Mouse (Mus musculus): ENCODE data around the gene Ccdc34. TPM values are rescaled to one million over a fixed set of nuclear protein-coding genes. Genes with fewer than 3 reads are reported as not detected.

Ccdc34 gene
- total RNA-seq, 2 experiments from 2014 or later, result 3.8 to 4.1 TPM

GRCm38 (mm10) chr2:109995061-109995460 is 22.6 kb upstream of the Ccdc34 start:
- no peak for DNase-seq

- DNase-seq, result peak; percentile 22 to 23
Observed at GRCm38 (mm10) chr2:109996411-109996810, 21.2 kb upstream of the Ccdc34 start.

GRCm38 (mm10) chr2:110004668-110005067 is 12.9 kb upstream of the Ccdc34 start:
- no peak for DNase-seq

GRCm38 (mm10) chr2:110005164-110005563 is 12.5 kb upstream of the Ccdc34 start:
- DNase-seq, result no peak

- DNase-seq, result no peak
Observed at GRCm38 (mm10) chr2:110005596-110006239, 11.9 kb upstream of the Ccdc34 start.

- DNase-seq, result no peak
Observed at GRCm38 (mm10) chr2:110007423-110008267, 10.0 kb upstream of the Ccdc34 start.

GRCm38 (mm10) chr2:110009449-110009848 is 8.2 kb upstream of the Ccdc34 start:
- DNase-seq, result no peak

- no peak for DNase-seq
Observed at GRCm38 (mm10) chr2:110012184-110012725, 5.4 kb upstream of the Ccdc34 start.

GRCm38 (mm10) chr2:110017087-110017486 is 530 bp upstream of the Ccdc34 start:
- no peak for DNase-seq

GRCm38 (mm10) chr2:110019656-110020055 is 2.0 kb downstream of the Ccdc34 start:
- DNase-seq, result peak; percentile 34 to 39

GRCm38 (mm10) chr2:110020430-110020829 is 2.8 kb downstream of the Ccdc34 start:
- DNase-seq, result no peak

- DNase-seq, result no peak
Observed at GRCm38 (mm10) chr2:110036265-110036664, 18.6 kb downstream of the Ccdc34 start.

GRCm38 (mm10) chr2:110036665-110037064 is 19.0 kb downstream of the Ccdc34 start:
- no peak for DNase-seq

- no peak for DNase-seq
Observed at GRCm38 (mm10) chr2:110037221-110037620, 19.6 kb downstream of the Ccdc34 start.

GRCm38 (mm10) chr2:110038341-110038740 is 20.7 kb downstream of the Ccdc34 start:
- no peak for DNase-seq

- DNase-seq, result no peak
Observed at GRCm38 (mm10) chr2:110042861-110043760, 25.5 kb downstream of the Ccdc34 start.

GRCm38 (mm10) chr2:110058424-110058823 is 40.8 kb downstream of the Ccdc34 start:
- no peak for DNase-seq

- DNase-seq, result peak; percentile 26 to 42
Observed at GRCm38 (mm10) chr2:110063131-110063530, 45.5 kb downstream of the Ccdc34 start.

- no peak for DNase-seq
Observed at GRCm38 (mm10) chr2:110068916-110069315, 51.3 kb downstream of the Ccdc34 start.

GRCm38 (mm10) chr2:110073023-110073422 is 55.4 kb downstream of the Ccdc34 start:
- DNase-seq, result no peak

GRCm38 (mm10) chr2:110074646-110075452 is 57.2 kb downstream of the Ccdc34 start:
- DNase-seq, result no peak

All from heart, adult 18-20 months (tissue).